Mouse (Mus musculus): ENCODE results near the gene Acad12.
"Not testable (repeated sequence)": the region's sequence is repeated elsewhere in the genome, so short reads cannot be mapped to it uniquely, and the experiment has no call there.

- peak; percentile 36 for TF ChIP-seq CTCF (IDR thresholded peaks at IDR 0.05)
- not testable (repeated sequence) for TF ChIP-seq EP300 (IDR thresholded peaks at IDR 0.05)
Measured at GRCm38 (mm10) chr5:121609556-121610135, 9.1 kb downstream of the Acad12 start.
